Comparison of ENCODE assay signal across 9 mouse cellular contexts in genomic region chr7:74323683-74324082, GRCm38 (mm10).
DNase-seq lines count a peak whose midpoint lies in the region; ATAC-seq and TF ChIP-seq lines count a peak whose summit lies in the region.
"Had no signal": no experiment of that assay in that cellular context is flagged by ENCODE, and none has a peak within 500 bp of the region (broad histone marks: within the 10 kb centered on the region; RNA-seq: fewer than 3 reads in every experiment).

No protein-coding gene starts in this region.

- intact Hi-C loops in gastrocnemius, adult 2 months (cut with DNase I), result no loop called here

- no peaks in the 10 kb centered on the region for H3K9me3 ChIP-seq in forebrain, embryonic 15.5 days
- no peaks in the 10 kb centered on the region for H3K9me3 ChIP-seq in kidney, embryonic 14.5 days (ENCODE audit: control insufficient read depth, low read length)
- H3K9me3 ChIP-seq in midbrain, embryonic 10.5 days (replicated peaks), result no peaks in the 10 kb centered on the region
- H3K9me3 ChIP-seq: liver, embryonic 15.5 days had no signal

- no peaks in the 10 kb centered on the region for H3K27me3 ChIP-seq in forebrain, embryonic 15.5 days
- H3K27me3 ChIP-seq in kidney, embryonic 14.5 days (ENCODE audit: control insufficient read depth, insufficient read depth, low read length), result no peaks in the 10 kb centered on the region
- no peaks in the 10 kb centered on the region for H3K27me3 ChIP-seq in midbrain, embryonic 10.5 days (ENCODE audit: low read depth, poor library complexity, severe bottlenecking)
- H3K27me3 ChIP-seq: liver, embryonic 15.5 days had no signal

- no peak for TF ChIP-seq CTCF in gastrocnemius, adult 2 months (IDR thresholded peaks at IDR 0.05)

- peak; percentile 13 for DNase-seq in embryo, embryonic 10 days (ENCODE audit: low spot score)
- no peak for DNase-seq in embryo, embryonic 9.5 days (ENCODE audit: extremely low spot score)
- DNase-seq in midbrain, embryonic 10.5 days (ENCODE audit: low spot score), result no peak
- no peak for DNase-seq in gastrocnemius, adult 2 months
- DNase-seq in thymus, adult 18-20 months, result no peak
- DNase-seq in cerebellum, adult 9-11 months, result no peak

- H3K4me1 ChIP-seq in forebrain, embryonic 15.5 days, result peaks cover 32% of the 10 kb centered on the region
- H3K4me1 ChIP-seq in kidney, embryonic 14.5 days (ENCODE audit: control insufficient read depth, insufficient read depth, low read length), result peaks cover 13% of the 10 kb centered on the region
- peaks cover 14% of the 10 kb centered on the region for H3K4me1 ChIP-seq in midbrain, embryonic 10.5 days
- H3K4me1 ChIP-seq: liver, embryonic 15.5 days had no signal

- no peak overlapping the region for H3K9ac ChIP-seq in forebrain, embryonic 15.5 days (replicated peaks)
- no peak overlapping the region for H3K9ac ChIP-seq in kidney, embryonic 14.5 days (ENCODE audit: low read depth, low read length)
- H3K9ac ChIP-seq: liver, embryonic 15.5 days had no signal

- no peaks in the 10 kb centered on the region for H3K36me3 ChIP-seq in forebrain, embryonic 15.5 days
- no peaks in the 10 kb centered on the region; the same call in 1 of the 2 replicates for H3K36me3 ChIP-seq in kidney, embryonic 14.5 days (ENCODE audit: control insufficient read depth, insufficient read depth, low read length)
- H3K36me3 ChIP-seq in midbrain, embryonic 10.5 days, result no peaks in the 10 kb centered on the region
- H3K36me3 ChIP-seq: liver, embryonic 15.5 days had no signal

- no peak overlapping the region for H3K4me2 ChIP-seq in forebrain, embryonic 15.5 days (replicated peaks)
- no peak overlapping the region for H3K4me2 ChIP-seq in kidney, embryonic 14.5 days (replicated peaks; ENCODE audit: low read depth, low read length)
- H3K4me2 ChIP-seq: liver, embryonic 15.5 days had no signal

- WGBS in forebrain, embryonic 15.5 days, result 44% methylated on average over 5 of the region's 5 CpGs
- WGBS in kidney, embryonic 14.5 days, result 35% methylated on average over 5 of the region's 5 CpGs
- WGBS in midbrain, embryonic 10.5 days, result 67% methylated on average over 5 of the region's 5 CpGs

- H3K4me3 ChIP-seq in forebrain, embryonic 15.5 days, result no peak overlapping the region
- H3K4me3 ChIP-seq in kidney, embryonic 14.5 days (ENCODE audit: low read length), result no peak overlapping the region
- H3K4me3 ChIP-seq in midbrain, embryonic 10.5 days, result no peak overlapping the region
- H3K4me3 ChIP-seq in gastrocnemius, adult 2 months, result no peak overlapping the region
- H3K4me3 ChIP-seq: liver, embryonic 15.5 days had no signal

- H3K27ac ChIP-seq in forebrain, embryonic 15.5 days (replicated peaks), result peak overlapping the region; percentile 63
- H3K27ac ChIP-seq in kidney, embryonic 14.5 days (ENCODE audit: low read depth, low read length), result no peak overlapping the region
- H3K27ac ChIP-seq in midbrain, embryonic 10.5 days (replicated peaks), result 0 out of 2 replicates have a peak overlapping the region, but pooled peaks have one; percentile 38
- H3K27ac ChIP-seq in gastrocnemius, adult 2 months, result no peak overlapping the region
- H3K27ac ChIP-seq: liver, embryonic 15.5 days had no signal

- 0 out of 2 replicates have a peak, but pooled peaks have one; percentile 27 for ATAC-seq in forebrain, embryonic 15.5 days (replicated peaks)
- peak; percentile 24; the same call in 1 of the 2 replicates for ATAC-seq in kidney, embryonic 14.5 days (ENCODE audit: low FRiP score, low TSS enrichment)

Comparison
In these comparisons a context has a peak if more than half of its experiments do, and no peak if none do; other contexts are left out.
1. H3K27ac ChIP-seq: peak in forebrain, embryonic 15.5 days (single experiment) and midbrain, embryonic 10.5 days (single experiment); none in kidney, embryonic 14.5 days (single experiment) and gastrocnemius, adult 2 months (single experiment).